Mouse (Mus musculus) neural tube, embryonic 14.5 days (tissue): ENCODE measurements around the gene Rap2a. TPM values are rescaled to one million over a fixed set of nuclear protein-coding genes. Genes with fewer than 3 reads are reported as not detected.

ENCODE experiments used
- ATAC-seq: fragments of 200-750 bp; cut with Nextera tagmentation; 2 replicates; pipeline ENCODE4 v1.8.0; 2017; ENCODE audit warnings: low read depth, mild to moderate bottlenecking, moderate TSS enrichment, moderate library complexity
- H3K27ac ChIP-seq: fragments of 300-500 bp; sonication (generic); 2 replicates; pipeline ENCODE4 v1.5.1; 2014; ENCODE audit warnings: low read depth, mild to moderate bottlenecking, control low read depth, low read length, moderate library complexity, mixed read lengths
- H3K27me3 ChIP-seq: fragments of 300-500 bp; sonication (generic); 2 replicates; pipeline ENCODE4 v1.6.1; 2014; ENCODE audit warnings: low read length; ENCODE audit not compliant: control insufficient read depth, insufficient read depth
- H3K36me3 ChIP-seq: fragments of 300-500 bp; sonication (generic); 2 replicates; pipeline ENCODE4 v1.6.1; 2014; ENCODE audit warnings: low read length, mixed read lengths; ENCODE audit not compliant: control insufficient read depth, insufficient read depth
- H3K4me1 ChIP-seq: fragments of 300-500 bp; sonication (generic); 2 replicates; pipeline ENCODE4 v1.6.1; 2014; ENCODE audit warnings: low read length; ENCODE audit not compliant: control insufficient read depth, insufficient read depth
- H3K4me2 ChIP-seq: fragments of 300-500 bp; sonication (generic); 2 replicates; pipeline ENCODE4 v1.6.1; 2014; ENCODE audit warnings: mild to moderate bottlenecking, low read depth, low read length, control low read depth
- H3K4me3 ChIP-seq: fragments of 300-500 bp; sonication (generic); 2 replicates; pipeline ENCODE4 v1.5.1; 2014; ENCODE audit warnings: low read depth, low read length, control low read depth, mixed read lengths
- H3K9ac ChIP-seq: fragments of 300-500 bp; sonication (generic); replicated peaks from 2 replicates; pipeline ENCODE4 v1.6.1; 2014; ENCODE audit warnings: low read depth, mild to moderate bottlenecking, control low read depth, low read length, mixed read lengths
- H3K9me3 ChIP-seq: fragments of 300-500 bp; sonication (generic); 2 replicates; pipeline ENCODE4 v1.6.1; 2016; ENCODE audit warnings: low read length; ENCODE audit not compliant: control insufficient read depth
- WGBS: fragments of 180-500 bp; shearing (Covaris S2); extraction: QIAGEN DNeasy Blood & Tissue Kit; methylation state at CpG from one replicate; pipeline ENCODE4 v1.1.7; 2014; 5-methylcytosine and 5-hydroxymethylcytosine counted together
- polyA plus RNA-seq: library from polyadenylated mRNA; unstranded; fragments of >200 nt; fragmentation: Nextera tagmentation; extraction: Ambion mirVana; gene quantifications from 2 replicates; pipeline ENCODE4 v1.2.1, GENCODE M21; 2014

Rap2a gene
- polyA plus RNA-seq, 1 experiment from 2014 or later = 20.3 TPM

GRCm38 (mm10) chr14:120484561-120484960 lies 6.3 kb downstream of the Rap2a start:
- Histone ChIP-seq H3K27ac (no peak overlapping the region), H3K27me3 (no peaks in the 10 kb centered on the region), H3K36me3 (no peaks in the 10 kb centered on the region), H3K9me3 (no peaks in the 10 kb centered on the region), H3K9ac (no peak overlapping the region), H3K4me3 (no peak overlapping the region), H3K4me2 (no peak overlapping the region), H3K4me1 (peaks cover 18% of the 10 kb centered on the region; the same call in 1 of the 2 replicates)
- no peak for ATAC-seq
- 91% methylated on average over 5 of the region's 5 CpGs for WGBS

- no peak overlapping the region for H3K4me2 ChIP-seq
- H3K4me3 ChIP-seq = no peak overlapping the region
- 70% methylated on average over 5 of the region's 5 CpGs for WGBS
- H3K27ac ChIP-seq = no peak overlapping the region
- no peak overlapping the region for H3K9ac ChIP-seq
- H3K4me1 ChIP-seq = 0 out of 2 replicates have a peak, but pooled peaks cover 4% of the 10 kb centered on the region
- no peaks in the 10 kb centered on the region for H3K9me3 ChIP-seq
- H3K27me3 ChIP-seq = no peaks in the 10 kb centered on the region
- H3K36me3 ChIP-seq = no peaks in the 10 kb centered on the region
- ATAC-seq = no peak
Observed at GRCm38 (mm10) chr14:120496284-120496683, 18.0 kb downstream of the Rap2a start.

GRCm38 (mm10) chr14:120496827-120497226 lies 18.6 kb downstream of the Rap2a start:
- Histone ChIP-seq H3K4me1 (0 out of 2 replicates have a peak, but pooled peaks cover 4% of the 10 kb centered on the region), H3K9me3 (no peaks in the 10 kb centered on the region), H3K4me2 (no peak overlapping the region), H3K27me3 (no peaks in the 10 kb centered on the region), H3K36me3 (no peaks in the 10 kb centered on the region), H3K9ac (no peak overlapping the region), H3K27ac (no peak overlapping the region), H3K4me3 (no peak overlapping the region)
- no peak for ATAC-seq
- 85% methylated on average over 5 of the region's 5 CpGs for WGBS

- no peak overlapping the region for H3K9ac ChIP-seq
- no peak for ATAC-seq
- H3K27me3 ChIP-seq = no peaks in the 10 kb centered on the region
- no peak overlapping the region for H3K27ac ChIP-seq
- no peak overlapping the region for H3K4me2 ChIP-seq
- H3K4me1 ChIP-seq = 0 out of 2 replicates have a peak, but pooled peaks cover 1% of the 10 kb centered on the region
- no peaks in the 10 kb centered on the region for H3K9me3 ChIP-seq
- H3K4me3 ChIP-seq = no peak overlapping the region
- H3K36me3 ChIP-seq = peaks cover 6% of the 10 kb centered on the region
- WGBS = 97% methylated on average over 10 of the region's 10 CpGs
Observed at GRCm38 (mm10) chr14:120499096-120499495, 20.9 kb downstream of the Rap2a start.

- 95% methylated on average over 6 of the region's 6 CpGs for WGBS
- Histone ChIP-seq H3K4me3 (no peak overlapping the region), H3K4me1 (no peaks in the 10 kb centered on the region), H3K9ac (no peak overlapping the region), H3K4me2 (no peak overlapping the region), H3K27ac (no peak overlapping the region), H3K9me3 (no peaks in the 10 kb centered on the region), H3K36me3 (peaks cover 6% of the 10 kb centered on the region), H3K27me3 (no peaks in the 10 kb centered on the region)
- ATAC-seq = no peak
Observed at GRCm38 (mm10) chr14:120499601-120500000, 21.4 kb downstream of the Rap2a start.

- no peak overlapping the region for H3K27ac ChIP-seq
- H3K36me3 ChIP-seq = peaks cover 6% of the 10 kb centered on the region
- ATAC-seq = no peak
- no peak overlapping the region for H3K4me3 ChIP-seq
- no peak overlapping the region for H3K9ac ChIP-seq
- H3K4me2 ChIP-seq = no peak overlapping the region
- H3K9me3 ChIP-seq = no peaks in the 10 kb centered on the region
- no peaks in the 10 kb centered on the region for H3K27me3 ChIP-seq
- 86% methylated on average over 12 of the region's 12 CpGs for WGBS
- H3K4me1 ChIP-seq = no peaks in the 10 kb centered on the region
Observed at GRCm38 (mm10) chr14:120500021-120500560, 21.8 kb downstream of the Rap2a start.

GRCm38 (mm10) chr14:120500791-120501190 lies 22.5 kb downstream of the Rap2a start:
- no peaks in the 10 kb centered on the region for H3K4me1 ChIP-seq
- WGBS = 92% methylated on average over 5 of the region's 5 CpGs
- no peaks in the 10 kb centered on the region for H3K27me3 ChIP-seq
- no peak overlapping the region for H3K4me2 ChIP-seq
- no peak for ATAC-seq
- H3K27ac ChIP-seq = no peak overlapping the region
- no peaks in the 10 kb centered on the region for H3K9me3 ChIP-seq
- no peak overlapping the region for H3K4me3 ChIP-seq
- H3K36me3 ChIP-seq = peaks cover 6% of the 10 kb centered on the region
- H3K9ac ChIP-seq = no peak overlapping the region

GRCm38 (mm10) chr14:120503641-120504040 lies 25.4 kb downstream of the Rap2a start:
- no peaks in the 10 kb centered on the region; the same call in 1 of the 2 replicates for H3K4me1 ChIP-seq
- H3K27me3 ChIP-seq = no peaks in the 10 kb centered on the region
- 96% methylated on average over 12 of the region's 12 CpGs for WGBS
- H3K9ac ChIP-seq = no peak overlapping the region
- H3K27ac ChIP-seq = no peak overlapping the region
- ATAC-seq = no peak
- H3K4me3 ChIP-seq = no peak overlapping the region
- peaks cover 6% of the 10 kb centered on the region for H3K36me3 ChIP-seq
- no peaks in the 10 kb centered on the region for H3K9me3 ChIP-seq
- H3K4me2 ChIP-seq = no peak overlapping the region

- no peaks in the 10 kb centered on the region for H3K27me3 ChIP-seq
- H3K9me3 ChIP-seq = no peaks in the 10 kb centered on the region
- WGBS = 88% methylated on average over 12 of the region's 12 CpGs
- H3K4me3 ChIP-seq = no peak overlapping the region
- H3K9ac ChIP-seq = no peak overlapping the region
- no peak for ATAC-seq
- H3K36me3 ChIP-seq = peaks cover 6% of the 10 kb centered on the region
- no peak overlapping the region for H3K4me2 ChIP-seq
- no peak overlapping the region for H3K27ac ChIP-seq
- no peaks in the 10 kb centered on the region; the same call in 1 of the 2 replicates for H3K4me1 ChIP-seq
Observed at GRCm38 (mm10) chr14:120504423-120504822, 26.2 kb downstream of the Rap2a start.
